Mouse (Mus musculus) megakaryocyte, embryonic 14.5 days (primary cell): ENCODE measurements around the gene Bmp10.

Experiments used
- FLI1 ChIP-seq: IDR thresholded peaks from 2 replicates; pipeline ENCODE4 v1.6.1; 2012; ENCODE audit warnings: low read length, inconsistent platforms, mixed read lengths
- GATA1 ChIP-seq: IDR thresholded peaks from 3 replicates; pipeline ENCODE4 v1.6.1; 2012; ENCODE audit warnings: mixed read lengths, low read length, inconsistent platforms, borderline replicate concordance

DNA sequence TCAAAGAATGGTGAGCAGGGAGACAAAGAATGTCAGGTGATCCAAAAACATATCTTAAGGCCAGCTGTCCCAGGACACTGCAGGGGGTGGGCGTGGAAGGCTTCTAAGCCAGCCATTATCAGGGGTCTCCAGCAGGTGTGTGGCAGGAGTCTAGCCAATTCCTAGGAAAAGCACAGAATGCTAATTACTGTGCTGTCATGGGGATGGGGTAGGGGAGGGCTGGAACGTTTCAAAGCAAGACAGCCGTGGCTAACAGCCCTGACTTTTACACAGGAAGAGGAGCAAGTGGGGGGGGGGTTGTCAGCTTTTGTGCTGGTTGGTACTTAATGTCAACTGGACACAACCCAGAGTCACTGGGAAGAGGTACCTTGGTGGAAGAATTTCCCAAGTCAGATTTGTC, 16.8 kb upstream of the Bmp10 start:
- no peak for TF ChIP-seq GATA1
- no peak for TF ChIP-seq FLI1
